Mouse (Mus musculus): Measurements from ENCODE around the gene Sh3rf1.

DNA sequence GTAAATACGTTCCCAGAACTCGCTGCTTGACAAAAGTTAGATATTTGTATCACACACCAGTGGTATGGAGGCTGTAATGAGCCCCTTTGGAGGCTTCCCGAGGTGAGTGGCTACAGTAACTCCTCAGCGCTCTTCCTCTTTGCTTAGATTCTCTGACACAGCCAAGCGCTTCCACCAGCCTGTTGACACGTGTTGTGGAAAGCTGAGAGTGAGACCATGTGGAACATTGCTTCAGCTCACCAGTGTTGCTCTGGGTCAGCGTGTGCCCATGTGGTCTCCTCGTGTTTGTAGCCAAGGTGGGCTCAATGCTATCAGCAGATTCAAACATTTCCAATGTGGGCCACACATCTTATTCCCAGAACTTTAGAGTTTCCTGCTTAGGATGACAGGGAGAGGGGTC is 5.0 kb downstream of the Sh3rf1 start:
- TF ChIP-seq CTCF (IDR thresholded peaks at IDR 0.05; ENCODE audit: control insufficient read depth, insufficient read depth, insufficient read length) (no peak), USF1 (IDR thresholded peaks at IDR 0.05; ENCODE audit: low read depth) (no peak)

Data from C2C12 (cell line).